Mouse (Mus musculus) CH12.LX (cell line): ENCODE data around the gene Triobp.

Experiments
- CTCF ChIP-seq, 2 experiments: IDR thresholded peaks in 1 of 2; conservative IDR thresholded peaks in 1 of 2; 2 replicates each; pipeline ENCODE4 v1.5.1; 2011 to 2012; ENCODE audit warnings: low read depth in 2 of 2, low read length in 2 of 2, improper control_type of control experiment in 1 of 2, inconsistent platforms in 1 of 2, mild to moderate bottlenecking in 1 of 2, moderate library complexity in 1 of 2
- POLR2A ChIP-seq: IDR thresholded peaks from 2 replicates; pipeline ENCODE4 v1.6.1; 2011; ENCODE audit warnings: low read depth, mild to moderate bottlenecking, improper control_type of control experiment, low read length
- POLR2AphosphoS2 ChIP-seq: IDR thresholded peaks from 2 replicates; pipeline ENCODE4 v1.6.1; 2011; ENCODE audit warnings: low read depth, low read length, improper control_type of control experiment
- ZKSCAN1 ChIP-seq: IDR thresholded peaks from 2 replicates; pipeline ENCODE4 v1.6.1; 2012; ENCODE audit warnings: low read depth, inconsistent platforms, low read length, improper control_type of control experiment, borderline replicate concordance

DNA sequence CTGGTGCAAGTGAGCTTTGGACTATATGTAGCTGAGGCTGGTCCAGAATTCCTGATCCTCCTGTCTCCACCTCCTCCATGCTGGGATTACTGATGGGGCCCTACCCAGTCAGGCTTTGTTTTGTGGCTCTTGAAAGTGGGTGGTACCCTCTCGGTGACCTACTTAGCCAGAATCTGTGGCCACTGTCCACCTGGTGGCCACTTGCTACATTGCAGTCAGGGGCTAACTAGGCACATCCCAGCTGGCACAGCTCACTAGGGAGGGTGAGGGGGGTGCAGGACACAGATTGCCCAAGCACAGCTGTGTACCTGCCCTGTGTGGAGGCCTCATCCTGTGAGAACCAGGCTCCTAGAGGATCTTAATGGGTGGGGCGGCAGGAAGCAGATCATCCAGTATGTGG is 15.4 kb downstream of the Triobp start:
- TF ChIP-seq ZKSCAN1 = no peak
- no peak for TF ChIP-seq POLR2A
- TF ChIP-seq CTCF (conservative IDR thresholded peaks at IDR 0.05 in 1 of 2, IDR thresholded peaks at IDR 0.05 in 1 of 2; ENCODE audit: low read depth in 2 of 2, low read length in 2 of 2) = peak; percentile 36 to 75; a peak in 3 of 4 replicates
- TF ChIP-seq POLR2AphosphoS2 = no peak
